Mouse (Mus musculus) heart, adult 18-20 months (tissue): ENCODE measurements around the gene P2ry14. TPM values are rescaled to one million over a fixed set of nuclear protein-coding genes. Genes with fewer than 3 reads are reported as not detected.
"Not testable (repeated sequence)": the region's sequence is repeated elsewhere in the genome, so short reads cannot be mapped to it uniquely, and the experiment has no call there.

Experiments
- DNase-seq, 2 experiments: peaks; one replicate each; pipeline ENCODE4 v3.0.0; 2021 to 2022; ENCODE audit warnings: mixed read lengths in 1 of 2
- total RNA-seq, 2 experiments: library from RNA; stranded (reverse); gene quantifications; 2 replicates each; pipeline ENCODE4 v1.2.3; 2021

Gene P2ry14
- total RNA-seq, 2 experiments from 2014 or later = 4.1 to 4.7 TPM

- DNase-seq = no peak
Measured at GRCm38 (mm10) chr3:59104462-59104861, 49.0 kb downstream of the P2ry14 start.

GRCm38 (mm10) chr3:59102146-59102545 lies 51.3 kb downstream of the P2ry14 start:
- no peak for DNase-seq

GRCm38 (mm10) chr3:59101218-59101986 lies 52.0 kb downstream of the P2ry14 start, which contains the start of gene Gpr171:
Gpr171 (minus strand) TSS chr3:59101821.
- no peak for DNase-seq

- no peak for DNase-seq
Measured at GRCm38 (mm10) chr3:59098540-59098939, 54.9 kb downstream of the P2ry14 start.

GRCm38 (mm10) chr3:59097421-59097820 lies 56.0 kb downstream of the P2ry14 start:
- DNase-seq = no peak

GRCm38 (mm10) chr3:59092702-59093101 lies 60.7 kb downstream of the P2ry14 start:
- no peak for DNase-seq

- no peak for DNase-seq
Measured at GRCm38 (mm10) chr3:59080919-59081318, 72.5 kb downstream of the P2ry14 start.

GRCm38 (mm10) chr3:59080293-59080916 lies 73.0 kb downstream of the P2ry14 start:
- no peak for DNase-seq

- peak; percentile 45 to 65 for DNase-seq
Measured at GRCm38 (mm10) chr3:59079327-59079726, 74.1 kb downstream of the P2ry14 start.

GRCm38 (mm10) chr3:59078585-59078984 lies 74.8 kb downstream of the P2ry14 start:
- no peak for DNase-seq

- peak in 1 of 2 experiments; percentile 35 for DNase-seq
Measured at GRCm38 (mm10) chr3:59077278-59077677, 76.1 kb downstream of the P2ry14 start.

- DNase-seq = not testable (repeated sequence)
Measured at GRCm38 (mm10) chr3:59069071-59069470, 84.3 kb downstream of the P2ry14 start.

GRCm38 (mm10) chr3:59066558-59067294 lies 86.7 kb downstream of the P2ry14 start:
- DNase-seq = peak; percentile 9 to 28

GRCm38 (mm10) chr3:59065937-59066336 lies 87.5 kb downstream of the P2ry14 start:
- no peak for DNase-seq

Other genes with a start within 250 kb of the P2ry14 start
- 1 to 10 TPM; 6.6 to 8.1 TPM for gene Med12l, start 147.8 kb downstream of the P2ry14 start, total RNA-seq
- 1 to 10 TPM in 1 of 2 experiments, under 1 TPM in 1; 0.22 to 1.0 TPM for gene Gpr171, start 51.8 kb downstream of the P2ry14 start, total RNA-seq
- gene Gpr87, start 41.5 kb upstream of the P2ry14 start, total RNA-seq = not detected
- gene P2ry13, start 57.3 kb upstream of the P2ry14 start, total RNA-seq = 1 to 10 TPM in 1 of 2 experiments, under 1 TPM in 1; 0.60 to 1.1 TPM
- 1 to 10 TPM; 1.9 to 3.1 TPM for gene P2ry12, start 109.3 kb upstream of the P2ry14 start, total RNA-seq
- 1 to 10 TPM; 2.0 to 2.4 TPM for gene Igsf10, start 190.8 kb upstream of the P2ry14 start, total RNA-seq